Mouse (Mus musculus) lung, postnatal 10 days (tissue): Measurements from ENCODE around the gene Unc5c.

Experiments used
- DNase-seq: peaks from one replicate; pipeline ENCODE4 v3.0.0; 2021

Unc5c gene

DNA sequence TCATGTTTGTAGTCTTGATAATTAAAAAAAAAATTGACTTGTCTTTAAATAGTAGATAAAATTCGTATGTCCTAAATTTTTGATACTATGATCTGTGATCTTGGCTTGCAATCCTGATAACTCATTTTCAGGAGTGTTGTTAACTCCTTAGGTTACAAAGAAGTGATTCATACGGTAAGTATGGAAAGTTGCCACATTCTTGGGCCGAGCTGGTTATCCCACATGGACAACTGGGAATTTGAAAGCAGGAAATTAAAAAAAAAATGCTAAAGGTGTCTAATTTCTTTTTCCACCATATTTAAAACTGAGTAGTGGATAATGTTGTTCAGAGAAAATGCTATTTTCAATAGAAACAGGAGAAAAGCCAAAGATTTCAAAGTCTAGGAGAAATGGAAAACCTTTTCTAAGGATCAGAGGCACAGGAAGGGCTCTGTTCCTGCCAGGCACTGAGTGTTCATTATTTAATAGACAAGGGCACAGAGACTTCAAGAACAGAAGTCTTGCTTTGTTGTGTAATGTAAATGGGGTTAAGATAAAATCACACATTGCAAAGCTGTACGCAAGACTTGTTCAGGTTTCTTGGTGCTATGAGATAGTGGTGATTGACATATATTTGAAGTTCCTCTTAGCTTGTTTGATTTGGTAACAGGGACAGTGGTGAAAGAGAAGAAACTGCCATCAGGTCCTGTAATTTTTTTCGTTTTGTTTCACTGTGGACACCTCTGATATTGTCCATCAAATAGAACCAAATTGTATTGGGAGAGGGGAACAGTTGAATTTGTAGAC is 46.4 kb downstream of the Unc5c start:
- DNase-seq = no peak

DNA sequence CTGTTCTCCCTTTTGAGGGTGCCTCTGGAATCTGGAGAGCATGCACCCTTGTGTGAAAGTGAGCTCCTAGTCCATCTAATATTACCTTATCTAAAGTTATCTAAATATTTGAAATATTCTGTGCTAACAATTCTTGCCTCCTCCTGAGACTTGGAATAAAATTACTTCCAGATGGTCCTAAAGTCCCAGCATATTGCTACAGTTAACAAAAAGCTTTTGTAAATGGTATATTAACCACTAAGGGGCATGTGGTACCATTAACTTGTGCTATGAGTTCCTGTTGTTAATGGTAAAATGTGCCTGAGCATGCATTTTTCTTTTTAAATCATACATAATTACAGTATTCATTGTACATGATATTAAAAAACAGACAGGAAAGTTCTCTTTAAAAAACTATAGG is 63.7 kb downstream of the Unc5c start:
- no peak for DNase-seq

DNA sequence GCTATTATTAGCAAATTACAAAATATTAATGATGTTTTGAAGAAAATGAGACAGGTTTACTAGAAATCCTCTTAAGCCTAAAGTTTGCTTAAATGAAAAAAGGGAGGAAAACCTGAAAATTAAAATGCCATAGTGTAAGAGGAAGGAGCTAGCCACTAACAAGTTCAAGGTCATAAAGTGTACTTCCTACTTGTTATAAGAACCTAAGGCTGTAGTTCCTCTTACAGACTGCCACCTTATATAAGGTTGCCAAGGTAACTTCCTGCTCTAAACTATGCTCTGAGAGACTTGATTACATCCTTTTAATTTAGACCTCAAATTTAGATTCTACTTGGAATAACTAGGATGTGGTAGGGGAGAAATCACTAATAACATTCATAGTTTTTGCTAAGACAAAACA is 64.6 kb downstream of the Unc5c start:
- no peak for DNase-seq

DNA sequence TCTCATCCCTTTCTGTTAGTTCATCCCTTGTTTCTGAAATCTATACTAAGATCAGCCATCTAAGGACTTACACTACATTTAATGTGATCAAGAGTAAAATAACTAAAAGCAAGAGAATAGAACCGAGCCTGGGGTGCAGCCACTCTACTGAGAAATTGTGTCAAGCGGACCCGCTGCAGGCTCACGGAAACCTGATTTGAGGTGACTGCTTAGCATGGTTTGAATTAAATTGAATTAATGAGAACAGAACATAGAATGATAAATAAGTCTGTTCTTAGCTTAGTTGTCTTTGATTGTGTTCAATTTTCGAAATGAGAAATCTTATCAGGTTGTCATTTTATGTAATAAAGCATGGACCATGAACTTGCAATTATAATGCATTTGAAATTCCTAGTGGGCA is 68.8 kb downstream of the Unc5c start:
- DNase-seq = no peak

DNA sequence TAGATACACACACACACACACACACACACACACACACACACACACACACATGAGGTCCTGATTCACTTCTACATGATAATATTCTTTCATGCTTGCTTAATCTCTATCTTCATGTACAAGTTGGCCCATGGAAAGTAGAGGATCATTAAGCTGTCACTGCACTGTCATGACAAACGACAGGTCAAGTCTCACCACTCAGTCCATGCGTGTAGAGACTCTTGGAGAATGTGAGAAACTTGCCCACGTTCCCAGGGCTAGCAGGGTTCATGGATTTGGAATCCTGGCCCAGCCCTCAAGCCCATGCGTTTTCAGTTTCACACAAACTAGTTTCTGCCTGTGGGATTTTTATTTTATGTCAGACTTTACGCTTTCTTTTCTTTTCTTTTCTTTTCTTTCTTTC is 71.8 kb downstream of the Unc5c start:
- no peak for DNase-seq

DNA sequence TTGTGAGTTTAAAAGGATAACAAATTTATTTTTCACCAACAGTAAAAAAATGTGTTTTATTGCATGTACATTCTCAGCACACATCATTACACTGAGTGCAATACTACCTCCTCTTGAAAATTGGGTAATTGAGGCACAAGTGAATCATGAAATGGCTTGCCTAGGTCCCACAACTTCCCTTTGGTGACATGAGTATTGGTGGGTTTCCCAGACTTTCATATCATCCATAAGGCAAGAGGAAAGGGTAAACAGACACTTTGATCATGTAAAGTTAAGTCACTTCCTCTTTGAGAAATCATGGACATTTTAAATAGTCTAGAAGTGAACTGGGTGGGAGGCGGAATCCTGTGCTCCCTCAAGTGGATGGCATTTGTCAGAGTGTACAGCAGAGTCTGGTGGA is 73.1 kb downstream of the Unc5c start:
- DNase-seq = no peak

DNA sequence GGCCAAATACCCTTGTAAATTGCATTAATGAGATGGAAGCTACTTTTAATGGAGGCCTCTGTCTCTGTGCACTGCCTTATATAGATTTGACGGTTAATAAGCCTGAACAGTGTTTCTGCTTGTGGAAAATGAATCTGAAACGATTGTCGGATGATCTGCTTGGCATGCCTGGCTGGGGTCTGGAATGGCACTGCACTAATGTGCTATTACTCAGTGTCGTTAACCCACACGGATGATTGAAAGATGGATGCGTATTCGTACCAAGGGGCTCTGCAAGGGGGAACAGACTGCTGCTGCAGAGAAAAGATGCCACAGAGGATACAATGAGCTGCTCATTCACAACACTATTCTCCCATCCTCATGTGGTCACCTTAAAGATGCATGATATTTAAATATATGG is 75.7 kb downstream of the Unc5c start:
- no peak for DNase-seq

DNA sequence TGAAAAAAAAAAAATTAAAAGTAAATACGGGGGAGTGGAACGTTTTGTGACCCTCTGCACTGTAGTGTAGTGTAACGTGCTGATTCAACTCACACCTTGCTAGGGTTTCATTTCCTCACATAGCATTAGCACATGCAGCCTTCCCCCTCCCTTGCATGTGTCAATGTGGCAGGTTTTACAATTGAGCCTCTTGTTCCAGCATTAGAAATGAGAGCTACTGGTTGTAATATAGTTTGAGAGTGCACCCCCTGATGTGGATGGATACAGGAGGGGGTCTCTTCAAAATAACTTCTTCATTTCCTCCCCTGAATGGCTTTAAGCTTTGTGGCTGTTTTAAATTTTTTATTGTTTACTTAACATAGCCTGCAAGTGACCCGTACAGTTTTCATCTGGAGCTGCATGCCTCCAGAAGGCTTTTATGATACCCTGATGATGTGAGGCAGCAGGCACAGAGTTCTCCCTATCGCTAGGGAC is 82.4 kb downstream of the Unc5c start:
- DNase-seq = no peak

DNA sequence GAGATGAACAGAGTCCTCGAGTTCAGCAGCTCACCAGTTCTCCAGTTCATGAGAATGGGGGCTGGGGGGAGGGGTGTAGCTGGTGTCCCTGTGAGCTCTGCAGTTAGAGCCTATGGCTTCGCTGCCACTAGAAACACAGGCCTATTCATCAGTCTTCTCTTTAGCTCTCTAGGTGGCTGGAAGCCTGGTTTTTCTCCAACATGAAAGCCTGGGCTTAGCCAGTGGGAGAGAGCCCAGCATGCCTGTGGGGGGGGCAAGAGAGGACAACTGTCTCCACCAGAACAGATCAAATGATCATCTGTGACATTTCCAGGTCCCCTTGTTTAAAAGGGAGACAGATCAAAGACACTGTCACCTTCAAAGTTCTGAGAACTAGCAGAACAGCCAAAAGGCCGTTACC is 84.6 kb downstream of the Unc5c start:
- DNase-seq = no peak

DNA sequence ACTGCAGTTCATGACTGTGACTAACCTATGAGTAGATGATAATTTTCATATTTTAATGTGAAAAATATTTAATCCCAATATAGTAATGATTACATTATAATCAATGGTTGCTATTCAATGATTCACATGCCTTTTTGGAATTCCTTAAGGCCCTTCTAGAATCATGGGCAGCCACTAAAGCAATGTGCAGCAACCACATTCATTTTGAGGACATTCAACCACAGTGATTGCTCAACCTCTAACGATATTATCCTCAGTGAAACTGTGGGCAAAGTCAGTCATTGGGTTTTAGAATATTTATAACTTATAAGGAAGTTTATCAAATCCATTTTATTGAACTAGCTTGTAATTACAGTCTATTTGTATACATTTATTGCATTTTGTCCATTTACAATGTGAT is 87.9 kb downstream of the Unc5c start:
- DNase-seq = no peak

DNA sequence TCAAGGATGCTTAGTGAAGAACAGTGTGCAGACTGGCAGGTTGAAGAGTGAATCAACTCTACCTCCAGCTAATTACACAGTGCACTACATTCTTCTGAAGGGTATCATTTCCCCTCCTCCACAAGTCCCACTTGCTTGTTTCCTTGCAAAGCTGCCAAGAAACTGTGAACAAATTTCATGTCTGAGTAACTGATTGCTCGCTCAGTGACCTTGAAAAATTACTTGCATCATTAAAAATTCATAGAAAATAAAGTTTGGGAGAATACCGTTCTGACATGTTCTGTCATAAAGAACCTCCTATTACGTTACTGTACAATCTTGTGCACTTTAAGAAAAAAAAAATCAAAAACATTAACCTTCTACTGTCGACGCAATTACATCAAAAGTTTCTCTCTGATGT is 92.1 kb downstream of the Unc5c start:
- no peak for DNase-seq

DNA sequence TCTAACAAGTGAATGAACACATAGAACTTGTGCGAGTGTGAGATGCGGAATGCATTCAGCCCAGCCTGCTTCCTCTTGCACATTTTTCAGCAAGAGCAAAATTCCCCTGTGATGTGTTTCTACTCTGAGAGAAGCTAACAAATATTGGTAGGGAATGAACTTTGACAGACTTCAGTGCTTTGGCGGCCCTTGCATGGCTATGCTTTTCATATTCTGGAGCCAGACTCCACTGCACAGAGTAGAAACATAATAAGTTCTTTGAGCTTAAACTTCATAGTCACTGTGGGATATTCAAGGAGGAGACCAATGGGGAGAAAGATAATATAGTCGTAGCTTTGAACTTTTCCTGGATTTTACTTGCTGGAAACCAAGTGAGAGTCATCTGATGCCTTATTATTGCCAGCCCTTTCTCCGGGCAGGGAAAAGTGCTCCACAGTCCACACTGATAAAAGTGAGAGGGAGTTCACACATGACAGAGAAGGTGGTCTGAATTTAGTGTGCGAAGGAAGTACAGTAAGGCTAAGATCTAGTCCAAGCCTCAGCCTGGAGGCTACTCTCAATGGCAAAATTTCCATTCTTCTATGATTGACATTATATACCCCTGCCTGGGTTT is 110.2 kb downstream of the Unc5c start:
- no peak for DNase-seq

DNA sequence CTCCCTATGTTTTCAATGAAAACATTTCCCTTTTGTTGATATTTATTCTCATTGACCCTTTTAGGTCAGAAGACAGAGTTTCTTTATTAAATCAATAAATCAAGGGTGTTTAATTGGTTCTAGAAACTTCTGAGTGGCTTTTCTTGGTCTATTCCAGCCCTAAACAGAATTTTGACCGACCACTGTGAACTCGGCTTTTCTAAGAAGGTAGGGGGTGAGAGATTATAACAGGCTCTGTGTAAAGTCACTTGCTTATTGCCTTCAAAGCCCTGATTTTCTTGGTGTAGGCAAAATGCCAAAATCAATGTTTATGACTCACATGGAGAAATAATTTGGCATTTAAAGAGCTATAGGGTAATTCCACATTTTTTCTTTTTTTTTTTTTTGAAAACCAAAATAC is 112.4 kb downstream of the Unc5c start:
- DNase-seq = no peak

DNA sequence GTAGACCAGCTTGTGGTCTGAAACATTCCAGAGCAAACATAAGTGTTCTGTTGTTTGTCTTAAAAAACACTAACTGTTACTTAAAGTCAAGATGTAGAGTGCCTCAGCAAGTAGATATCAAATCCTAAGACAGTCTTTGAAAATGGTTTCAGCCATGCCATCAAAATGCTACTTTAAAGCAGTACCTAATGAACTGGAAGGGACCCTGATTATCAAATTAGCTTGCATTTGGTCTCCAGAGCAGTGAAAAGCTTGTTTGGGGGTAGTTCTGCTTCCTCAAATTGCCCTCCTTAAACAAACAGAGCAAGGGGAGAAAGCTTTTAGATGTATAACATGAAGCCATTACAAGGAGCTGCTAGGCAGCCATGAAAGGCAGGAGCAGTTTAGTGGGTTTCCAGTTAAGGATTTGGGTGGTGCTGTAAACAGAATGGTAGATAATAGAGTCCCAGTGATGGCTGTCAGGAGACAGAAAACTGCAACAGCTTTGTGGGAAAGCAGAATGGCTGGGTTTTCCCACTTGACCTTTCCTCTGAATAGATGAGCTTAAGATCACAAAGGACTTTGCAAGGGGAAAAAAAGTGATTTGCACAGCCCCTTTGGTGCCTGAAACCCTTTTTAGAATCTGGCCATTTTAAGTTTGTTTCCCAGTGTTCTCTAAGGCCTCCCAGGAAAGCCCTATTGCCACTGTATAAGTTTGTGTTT is 116.3 kb downstream of the Unc5c start:
- no peak for DNase-seq

DNA sequence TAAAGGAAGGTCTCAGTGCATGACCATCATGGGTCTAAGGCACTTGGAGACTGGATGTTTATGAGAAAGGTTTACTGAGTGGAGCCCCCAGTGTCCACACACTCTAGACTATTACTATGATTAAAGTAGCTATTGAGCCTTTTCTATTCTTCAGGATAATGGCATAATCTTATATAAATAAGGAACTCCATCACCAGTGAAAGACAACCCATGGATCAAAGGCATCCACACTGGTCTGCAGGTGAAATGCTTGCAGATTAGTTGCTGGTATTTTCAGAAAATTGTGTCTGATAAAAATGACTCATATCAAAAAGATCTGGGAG is 116.8 kb downstream of the Unc5c start:
- DNase-seq = no peak

DNA sequence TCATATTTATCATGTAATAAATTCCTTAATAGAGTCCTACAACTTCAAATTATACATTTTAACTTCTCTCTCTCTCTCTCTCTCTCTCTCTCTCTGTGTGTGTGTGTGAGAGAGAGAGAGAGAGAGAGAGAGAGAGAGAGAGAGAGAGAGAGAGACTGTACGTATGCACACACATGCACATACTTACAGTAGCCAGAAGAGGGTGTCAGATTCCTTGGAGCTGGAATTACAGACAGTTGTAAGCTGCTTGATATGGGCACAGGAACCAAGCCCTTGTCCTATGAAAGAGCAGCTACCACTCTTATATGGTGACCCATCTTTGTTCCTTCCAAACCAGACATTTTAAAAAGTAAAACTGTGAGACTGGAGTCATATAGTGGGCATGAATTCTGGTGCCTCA is 118.2 kb downstream of the Unc5c start:
- no peak for DNase-seq

DNA sequence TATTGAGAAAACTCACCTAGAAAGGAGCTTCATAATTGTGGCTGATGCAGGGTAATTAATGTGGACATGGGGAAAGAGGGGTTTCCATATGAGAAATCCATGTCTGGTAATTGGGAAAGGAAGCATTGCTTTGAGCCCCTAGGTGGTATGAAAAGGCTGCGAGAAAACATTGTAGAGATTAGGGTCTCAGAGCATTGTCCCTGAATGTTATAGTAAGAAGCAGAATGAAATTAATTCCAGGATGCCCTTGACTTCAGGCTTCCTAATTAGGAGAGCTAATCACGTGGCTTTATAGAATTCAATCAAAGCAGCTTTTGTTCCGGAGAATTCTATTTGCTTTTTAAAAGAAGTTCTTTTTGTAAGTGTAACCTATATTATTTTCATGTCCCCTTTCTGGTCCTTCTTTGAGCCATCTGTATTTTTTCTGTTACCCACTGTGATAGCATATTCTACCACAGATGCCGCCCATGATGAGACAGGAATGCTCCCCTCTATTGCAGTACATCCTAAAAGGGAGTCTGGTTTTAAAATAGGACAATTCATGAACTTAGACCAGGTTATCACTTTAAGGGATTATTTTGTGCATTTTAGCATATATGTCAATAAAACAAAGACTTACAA is 124.5 kb downstream of the Unc5c start:
- DNase-seq = no peak

DNA sequence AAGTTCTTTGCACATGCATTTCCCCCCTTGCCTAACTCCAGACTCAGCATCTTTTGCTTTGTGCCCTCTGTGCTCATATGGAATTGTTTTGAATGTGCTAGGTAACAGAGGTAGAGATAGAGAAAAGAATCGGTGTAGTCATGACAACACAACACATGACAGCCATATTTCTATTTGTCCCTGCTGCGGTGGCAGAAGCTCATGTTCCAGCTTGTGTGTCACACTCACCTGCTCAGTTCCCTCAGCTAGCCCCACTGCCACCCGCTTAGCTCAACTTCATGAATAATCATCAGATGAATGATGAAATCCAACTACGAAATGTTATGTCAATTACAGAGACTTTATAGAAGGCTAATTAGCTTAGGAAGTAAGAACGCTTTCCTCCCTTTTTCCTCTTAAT is 128.2 kb downstream of the Unc5c start:
- DNase-seq = no peak

DNA sequence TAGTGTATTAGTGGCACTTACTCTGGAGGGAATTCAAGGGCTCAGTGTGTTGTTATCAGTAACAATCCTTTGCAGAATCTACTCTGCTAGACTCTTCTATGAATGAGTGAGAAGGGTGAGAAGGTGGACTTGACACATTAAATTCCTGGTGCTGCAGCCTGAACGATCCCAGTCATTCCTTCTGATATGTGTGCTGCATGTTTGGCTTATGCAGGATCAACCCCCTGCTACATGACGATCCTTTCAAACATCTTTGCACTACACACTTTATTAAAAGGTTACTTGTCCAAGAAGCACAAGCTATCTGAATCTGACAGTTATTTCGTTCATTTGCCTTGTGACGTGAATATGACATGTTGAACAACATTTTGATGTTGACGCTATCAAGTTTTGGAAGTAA is 129.1 kb downstream of the Unc5c start:
- no peak for DNase-seq

DNA sequence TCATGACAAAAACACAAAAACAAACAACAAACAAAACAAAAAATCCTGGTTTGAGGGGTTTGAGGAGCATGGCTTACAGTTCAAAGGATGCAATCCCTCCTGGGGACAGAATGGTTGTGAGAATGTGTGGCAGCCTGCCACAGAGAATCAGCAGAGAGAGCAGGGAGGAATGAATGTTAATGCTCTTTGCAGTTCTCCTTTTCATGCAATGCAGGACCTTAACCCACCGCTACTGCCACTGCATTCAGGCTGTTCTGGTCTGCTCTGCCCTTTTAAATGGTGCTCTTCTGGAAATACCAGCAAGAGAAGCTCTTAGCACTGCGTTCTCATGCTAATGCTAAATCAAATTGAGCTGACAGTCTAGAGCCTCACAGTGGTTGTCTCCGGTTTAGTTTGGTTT is 130.1 kb downstream of the Unc5c start:
- no peak for DNase-seq

DNA sequence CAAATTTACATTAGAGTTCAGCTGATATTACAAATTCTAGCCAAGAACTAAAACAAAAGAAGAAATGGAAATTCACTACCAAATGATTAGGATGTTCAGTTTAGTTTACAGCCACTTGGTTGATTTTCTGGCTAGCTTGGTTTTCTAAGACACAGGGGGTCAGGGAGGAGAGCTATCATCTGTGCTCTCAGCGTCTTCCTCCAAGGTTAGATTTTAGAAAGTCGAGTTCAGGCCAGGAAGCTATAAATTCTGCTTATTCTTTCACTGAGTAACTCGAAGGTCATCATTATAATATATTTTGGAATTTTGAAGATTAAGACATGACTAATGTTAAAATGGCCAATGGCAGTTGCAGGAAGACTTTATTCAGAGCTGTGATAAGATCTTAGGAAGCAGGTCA is 131.4 kb downstream of the Unc5c start:
- DNase-seq = no peak

DNA sequence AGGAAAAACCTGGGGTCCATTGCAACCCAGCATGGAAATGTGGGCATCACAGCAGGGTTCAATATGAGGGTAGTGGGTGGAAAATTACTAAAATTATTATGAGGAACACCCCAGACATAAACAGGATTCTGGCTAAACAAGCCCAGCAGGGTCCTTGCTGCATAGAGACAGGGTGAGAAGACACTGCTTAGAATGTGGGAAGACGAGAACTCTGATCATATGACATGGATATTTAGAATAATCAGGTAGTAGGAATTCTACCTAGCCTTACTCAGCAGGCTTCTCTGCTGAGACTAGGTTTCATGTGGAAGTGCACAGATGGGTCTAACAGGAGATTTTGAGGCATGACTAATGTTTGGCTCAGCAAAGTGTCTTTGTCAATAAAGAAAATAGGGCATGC is 131.9 kb downstream of the Unc5c start:
- no peak for DNase-seq

DNA sequence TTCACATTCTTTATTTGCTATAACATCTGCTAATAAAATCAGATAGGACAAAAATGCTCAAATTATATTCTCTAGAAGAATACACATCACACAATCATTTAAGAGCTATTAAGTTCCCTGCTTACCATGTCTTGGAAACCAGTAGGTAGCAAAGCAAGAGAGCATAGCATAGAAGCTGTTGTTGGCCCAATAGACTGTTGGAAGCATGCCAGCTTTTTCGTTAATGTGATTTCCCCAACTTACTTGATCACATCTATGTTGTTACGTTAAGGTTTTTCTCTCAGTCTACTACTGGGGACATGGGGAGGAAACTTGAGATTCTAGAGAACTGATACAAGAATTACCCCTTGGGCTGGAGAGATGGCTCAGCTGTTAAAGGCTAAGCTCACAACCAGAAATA is 133.0 kb downstream of the Unc5c start:
- no peak for DNase-seq

DNA sequence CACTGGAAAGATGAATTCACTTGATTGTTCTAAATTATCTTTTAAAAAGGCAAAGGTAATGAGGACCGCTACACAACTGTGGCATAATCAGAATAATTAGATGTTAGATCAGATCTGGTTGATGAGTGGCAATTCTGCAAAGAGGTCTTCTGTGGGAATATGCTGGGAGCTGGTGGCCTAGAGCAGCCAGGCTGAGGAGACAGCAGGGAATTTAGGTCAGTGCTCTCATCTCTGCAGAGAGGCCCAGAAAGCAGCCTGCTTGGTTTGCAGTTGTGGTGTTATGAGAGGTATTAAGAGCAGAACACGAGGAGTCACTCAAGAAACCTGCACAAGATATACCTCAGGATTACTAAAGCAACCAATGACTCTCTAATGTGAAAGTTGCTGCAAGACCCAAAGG is 133.9 kb downstream of the Unc5c start:
- DNase-seq = no peak
